Mouse (Mus musculus): ENCODE data around the gene Dvl3.

Gene Dvl3

GRCm38 (mm10) chr16:20497980-20498676, 18.7 kb upstream of the Dvl3 start:
- DNase-seq = no peak

GRCm38 (mm10) chr16:20498677-20499475, 17.9 kb upstream of the Dvl3 start, which contains the start of gene Eif2b5:
TSS of gene Eif2b5 (plus strand) at chr16:20498817.
- peak; percentile 83 for DNase-seq

- no peak for DNase-seq
These were observed 10.8 kb upstream of the Dvl3 start for GRCm38 (mm10) chr16:20506000-20506399.

GRCm38 (mm10) chr16:20509349-20509748, 7.4 kb upstream of the Dvl3 start:
- DNase-seq = peak; percentile 40

GRCm38 (mm10) chr16:20511277-20511847, 5.4 kb upstream of the Dvl3 start:
- DNase-seq = no peak

GRCm38 (mm10) chr16:20516032-20516431, 750 bp upstream of the Dvl3 start:
- DNase-seq = no peak

GRCm38 (mm10) chr16:20517216-20517615, 434 bp downstream of the Dvl3 start:
- DNase-seq = no peak

- DNase-seq = no peak
These were observed 1.1 kb downstream of the Dvl3 start for GRCm38 (mm10) chr16:20517701-20518374.

- no peak for DNase-seq
These were observed 7.1 kb downstream of the Dvl3 start for GRCm38 (mm10) chr16:20523886-20524285.

GRCm38 (mm10) chr16:20528779-20529178, 12.0 kb downstream of the Dvl3 start:
- no peak for DNase-seq

- DNase-seq = no peak
These were observed 12.6 kb downstream of the Dvl3 start for GRCm38 (mm10) chr16:20529375-20529774.

GRCm38 (mm10) chr16:20530941-20531340, 14.2 kb downstream of the Dvl3 start:
- DNase-seq = no peak

- no peak for DNase-seq
These were observed 18.0 kb downstream of the Dvl3 start for GRCm38 (mm10) chr16:20534617-20535295.

GRCm38 (mm10) chr16:20535296-20536080, 18.7 kb downstream of the Dvl3 start, which contains the start of gene Ap2m1:
TSS of gene Ap2m1 (plus strand) at chr16:20535478.
- peak; percentile 91 for DNase-seq

GRCm38 (mm10) chr16:20536081-20536665, 19.4 kb downstream of the Dvl3 start:
- no peak for DNase-seq

- DNase-seq = peak; percentile 47
These were observed 20.3 kb downstream of the Dvl3 start for GRCm38 (mm10) chr16:20537071-20537471.

- DNase-seq = no peak
These were observed 21.0 kb downstream of the Dvl3 start for GRCm38 (mm10) chr16:20537601-20538320.

GRCm38 (mm10) chr16:20539649-20540048, 22.9 kb downstream of the Dvl3 start:
- DNase-seq = no peak

GRCm38 (mm10) chr16:20540438-20540837, 23.7 kb downstream of the Dvl3 start:
- DNase-seq = no peak

GRCm38 (mm10) chr16:20545696-20546095, 28.9 kb downstream of the Dvl3 start:
- DNase-seq = no peak

GRCm38 (mm10) chr16:20547423-20547822, 30.6 kb downstream of the Dvl3 start:
- DNase-seq = no peak

All from right cerebral cortex, postnatal 14 days (tissue).